Mouse (Mus musculus) lung, postnatal 0 days (tissue): ENCODE data around the gene Tbcd.

Experiments
- CTCF ChIP-seq: IDR thresholded peaks from 2 replicates; pipeline ENCODE4 v1.5.1; 2016; ENCODE audit warnings: antibody characterized with exemption, mild to moderate bottlenecking
- EP300 ChIP-seq: IDR thresholded peaks from 2 replicates; pipeline ENCODE4 v1.6.1; 2016; ENCODE audit warnings: antibody characterized with exemption, mild to moderate bottlenecking, control low read depth

DNA sequence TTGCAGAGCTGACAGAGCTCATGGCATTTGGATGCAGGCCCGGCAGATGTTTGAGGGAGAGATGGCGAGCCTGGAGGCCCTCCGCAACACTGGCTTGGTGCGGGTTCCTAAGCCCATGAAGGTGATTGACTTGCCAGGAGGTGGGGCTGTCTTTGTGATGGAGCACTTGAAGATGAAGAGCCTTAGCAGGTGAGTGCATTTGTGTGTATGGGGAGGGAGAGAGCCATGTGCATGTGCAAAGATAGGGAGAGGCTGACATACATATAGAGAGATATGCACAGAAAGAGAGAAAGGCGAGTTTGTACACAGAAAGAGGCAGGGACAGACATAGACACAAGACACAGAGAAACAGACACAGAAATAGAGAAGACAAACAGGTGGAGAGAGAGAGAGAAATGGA is 14.5 kb upstream of the Tbcd start:
- no peak for TF ChIP-seq EP300
- no peak for TF ChIP-seq CTCF
